Mouse (Mus musculus): Measurements from ENCODE around the gene Slc15a1.
"Not testable (repeated sequence)": the region's sequence is repeated elsewhere in the genome, so short reads cannot be mapped to it uniquely, and the experiment has no call there.

The Slc15a1 gene

GRCm38 (mm10) chr14:121451424-121452029 is 53.5 kb downstream of the Slc15a1 start:
- DNase-seq (ENCODE audit: low spot score in 2 of 2), result no peak

- peak; percentile 50 to 61 for DNase-seq (ENCODE audit: low spot score in 2 of 2)
Observed at GRCm38 (mm10) chr14:121450504-121451423, 54.3 kb downstream of the Slc15a1 start.

- DNase-seq (ENCODE audit: low spot score in 2 of 2), result no peak
Observed at GRCm38 (mm10) chr14:121446951-121447350, 58.1 kb downstream of the Slc15a1 start.

- DNase-seq (ENCODE audit: low spot score in 2 of 2), result peak; percentile 62 to 87
Observed at GRCm38 (mm10) chr14:121445194-121445593, 59.9 kb downstream of the Slc15a1 start.

GRCm38 (mm10) chr14:121440807-121441206 is 64.2 kb downstream of the Slc15a1 start:
- no peak for DNase-seq (ENCODE audit: low spot score in 2 of 2)

- no peak for DNase-seq (ENCODE audit: low spot score in 2 of 2)
Observed at GRCm38 (mm10) chr14:121437026-121437425, 68.0 kb downstream of the Slc15a1 start.

GRCm38 (mm10) chr14:121436455-121436854 is 68.6 kb downstream of the Slc15a1 start:
- DNase-seq (ENCODE audit: low spot score in 2 of 2), result no peak

GRCm38 (mm10) chr14:121435794-121436193 is 69.3 kb downstream of the Slc15a1 start:
- no peak for DNase-seq (ENCODE audit: low spot score in 2 of 2)

GRCm38 (mm10) chr14:121431261-121431660 is 73.8 kb downstream of the Slc15a1 start:
- no peak for DNase-seq (ENCODE audit: low spot score in 2 of 2)

- DNase-seq (ENCODE audit: low spot score in 2 of 2), result no peak
Observed at GRCm38 (mm10) chr14:121429854-121430535, 75.1 kb downstream of the Slc15a1 start.

- no peak for DNase-seq (ENCODE audit: low spot score in 2 of 2)
Observed at GRCm38 (mm10) chr14:121428148-121428547, 76.9 kb downstream of the Slc15a1 start.

- peak; percentile 16 to 41 for DNase-seq (ENCODE audit: low spot score in 2 of 2)
Observed at GRCm38 (mm10) chr14:121426743-121427142, 78.3 kb downstream of the Slc15a1 start.

- DNase-seq (ENCODE audit: low spot score in 2 of 2), result no peak
Observed at GRCm38 (mm10) chr14:121425004-121425793, 79.9 kb downstream of the Slc15a1 start.

- DNase-seq (ENCODE audit: low spot score in 2 of 2), result no peak
Observed at GRCm38 (mm10) chr14:121423341-121423751, 81.7 kb downstream of the Slc15a1 start.

- DNase-seq (ENCODE audit: low spot score in 2 of 2), result peak in 1 of 2 experiments; percentile 32
Observed at GRCm38 (mm10) chr14:121422664-121423340, 82.2 kb downstream of the Slc15a1 start.

- DNase-seq (ENCODE audit: low spot score in 2 of 2), result no peak
Observed at GRCm38 (mm10) chr14:121422000-121422399, 83.1 kb downstream of the Slc15a1 start.

- no peak for DNase-seq (ENCODE audit: low spot score in 2 of 2)
Observed at GRCm38 (mm10) chr14:121417594-121417993, 87.5 kb downstream of the Slc15a1 start.

GRCm38 (mm10) chr14:121416626-121417319 is 88.3 kb downstream of the Slc15a1 start:
- no peak for DNase-seq (ENCODE audit: low spot score in 2 of 2)

- DNase-seq (ENCODE audit: low spot score in 2 of 2), result no peak
Observed at GRCm38 (mm10) chr14:121414635-121415241, 90.3 kb downstream of the Slc15a1 start.

GRCm38 (mm10) chr14:121413726-121414125 is 91.3 kb downstream of the Slc15a1 start:
- not testable (repeated sequence) for DNase-seq (ENCODE audit: low spot score in 2 of 2)

Measured in thymus, postnatal 10 days (tissue).